Mouse (Mus musculus): Measurements from ENCODE around the gene H2-D1. TPM values are rescaled to one million over a fixed set of nuclear protein-coding genes. Genes with fewer than 3 reads are reported as not detected.

H2-D1 gene
- polyA plus RNA-seq (2015; fragmentation: Nextera tagmentation; extraction: Ambion mirVana), result 82.5 and 109 TPM in 2 replicates

DNA sequence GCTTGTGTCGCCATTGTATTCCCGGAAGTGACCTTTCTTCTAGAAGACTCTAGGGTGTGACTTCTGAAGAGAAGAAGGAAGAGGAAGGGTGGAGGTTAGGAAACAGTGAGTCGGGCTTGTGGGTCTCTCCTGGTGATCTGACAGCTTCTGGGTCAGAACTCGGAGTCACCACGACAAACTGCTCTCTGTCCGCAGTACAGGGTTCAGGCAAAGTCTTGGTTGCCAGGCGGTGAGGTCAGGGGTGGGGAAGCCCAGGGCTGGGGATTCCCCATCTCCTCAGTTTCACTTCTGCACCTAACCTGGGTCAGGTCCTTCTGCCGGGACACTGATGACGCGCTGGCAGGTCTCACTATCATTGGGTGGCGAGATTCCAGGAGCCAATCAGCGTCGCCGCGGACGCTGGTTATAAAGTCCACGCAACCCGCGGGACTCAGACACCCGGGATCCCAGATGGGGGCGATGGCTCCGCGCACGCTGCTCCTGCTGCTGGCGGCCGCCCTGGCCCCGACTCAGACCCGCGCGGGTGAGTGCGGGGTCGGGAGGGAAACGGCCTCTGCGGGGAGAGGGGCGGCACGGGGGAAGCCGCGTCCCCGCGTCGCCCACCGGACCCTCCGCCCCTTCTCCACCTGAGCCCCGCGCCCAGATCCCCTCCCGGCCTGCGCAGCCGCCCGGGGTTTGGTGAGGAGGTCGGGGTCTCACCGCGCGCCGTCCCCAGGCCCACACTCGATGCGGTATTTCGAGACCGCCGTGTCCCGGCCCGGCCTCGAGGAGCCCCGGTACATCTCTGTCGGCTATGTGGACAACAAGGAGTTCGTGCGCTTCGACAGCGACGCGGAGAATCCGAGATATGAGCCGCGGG lies at the start of gene H2-D1:
Gene H2-D1 (plus strand): TSS at position 67 of the 859 bp plus-strand sequence.
- WGBS, result under 1% methylated on average over 58 of the region's 73 CpGs
- peak within 1 kb of the TSS; percentile 85 for H3K4me2 ChIP-seq (ENCODE audit: low read length)
- peaks cover 2% of the 10 kb centered on the region; the same call in 1 of the 2 replicates for H3K4me1 ChIP-seq (ENCODE audit: control insufficient read depth, insufficient read depth, low read length)
- H3K4me3 ChIP-seq (ENCODE audit: low read depth, low read length), result peak within 1 kb of the TSS; percentile 72
- H3K27ac ChIP-seq (ENCODE audit: low read length), result no peak within 1 kb of the TSS
- ATAC-seq, result peak; percentile 91
- no peaks in the 10 kb centered on the region for H3K9me3 ChIP-seq (replicated peaks; ENCODE audit: control insufficient read depth, low read length, poor library complexity, severe bottlenecking)
- H3K9ac ChIP-seq (ENCODE audit: low read depth, low read length), result peak within 1 kb of the TSS; percentile 79
- peaks cover 2% of the 10 kb centered on the region; the same call in 1 of the 2 replicates for H3K27me3 ChIP-seq (ENCODE audit: control insufficient read depth, insufficient read depth, low read depth, low read length)
- H3K36me3 ChIP-seq (ENCODE audit: control insufficient read depth, insufficient read depth, low read length), result no peaks in the 10 kb centered on the region

DNA sequence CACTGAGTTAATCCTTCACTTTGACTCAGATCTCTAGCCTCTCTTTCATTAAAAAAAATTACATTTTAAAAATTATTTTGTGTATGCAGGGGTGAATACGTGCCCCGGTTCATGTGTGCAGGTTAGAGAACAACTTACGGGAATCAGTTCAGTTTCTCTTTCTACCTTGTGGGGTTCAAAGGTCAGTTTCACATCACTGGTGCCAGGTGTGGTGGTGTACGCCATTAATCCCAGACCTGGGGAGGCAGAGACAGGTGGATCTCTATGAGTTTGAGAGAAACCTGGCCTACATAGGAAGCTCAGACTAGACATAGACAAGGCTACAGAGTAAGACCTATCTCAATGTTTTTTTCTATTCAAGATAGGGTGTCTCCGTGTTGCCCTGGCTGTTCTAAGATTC lies 49.5 kb upstream of the H2-D1 start:
- Histone ChIP-seq H3K4me2 (ENCODE audit: low read length) (no peak overlapping the region), H3K4me1 (ENCODE audit: control insufficient read depth, insufficient read depth, low read length) (no peaks in the 10 kb centered on the region), H3K9me3 (replicated peaks; ENCODE audit: control insufficient read depth, low read length, poor library complexity, severe bottlenecking) (no peaks in the 10 kb centered on the region), H3K4me3 (ENCODE audit: low read depth, low read length) (no peak overlapping the region), H3K36me3 (ENCODE audit: control insufficient read depth, insufficient read depth, low read length) (no peaks in the 10 kb centered on the region), H3K27me3 (ENCODE audit: control insufficient read depth, insufficient read depth, low read depth, low read length) (no peaks in the 10 kb centered on the region), H3K27ac (ENCODE audit: low read length) (no peak overlapping the region), H3K9ac (ENCODE audit: low read depth, low read length) (no peak overlapping the region)
- WGBS, result 97% methylated on average over 5 of the region's 5 CpGs
- no peak for ATAC-seq

DNA sequence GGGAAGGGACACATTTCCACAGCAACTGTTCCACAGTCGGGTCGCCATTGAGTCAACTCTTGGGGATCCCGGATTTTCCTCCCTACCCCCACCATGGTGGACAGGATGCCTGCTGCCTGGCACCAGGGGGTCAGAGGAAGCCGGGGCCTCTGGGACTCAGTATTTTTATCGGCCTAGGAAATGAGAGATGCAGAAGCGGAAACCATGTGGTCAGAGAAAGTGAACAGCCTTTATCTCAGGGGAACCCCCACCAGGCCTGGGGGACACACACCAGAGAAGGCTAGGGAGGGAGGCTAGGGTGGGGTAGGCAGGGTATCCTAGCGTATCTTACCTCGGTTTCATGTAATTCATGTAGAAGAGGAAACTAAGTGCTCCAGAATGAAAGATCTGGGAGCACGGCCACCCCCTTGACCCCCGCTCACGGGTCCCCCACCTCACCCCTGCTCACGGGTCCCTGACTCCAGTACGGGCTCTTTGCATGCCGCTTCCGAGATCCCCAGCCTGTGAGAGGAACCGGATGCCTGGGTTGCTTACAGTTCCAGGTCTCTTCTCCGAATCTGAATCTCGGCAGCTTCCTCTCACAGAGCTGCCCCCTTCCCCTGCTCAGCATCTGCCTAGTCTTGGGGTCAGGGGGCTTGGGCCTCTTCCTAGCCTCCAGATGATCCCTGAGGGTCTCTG lies 43.9 kb upstream of the H2-D1 start:
- H3K4me3 ChIP-seq (ENCODE audit: low read depth, low read length), result no peak overlapping the region
- no peak overlapping the region for H3K9ac ChIP-seq (ENCODE audit: low read depth, low read length)
- no peak overlapping the region for H3K4me2 ChIP-seq (ENCODE audit: low read length)
- no peaks in the 10 kb centered on the region for H3K9me3 ChIP-seq (replicated peaks; ENCODE audit: control insufficient read depth, low read length, poor library complexity, severe bottlenecking)
- WGBS, result 85% methylated on average over 18 of the region's 18 CpGs
- no peak overlapping the region for H3K27ac ChIP-seq (ENCODE audit: low read length)
- no peak for ATAC-seq
- peaks cover 8% of the 10 kb centered on the region; the same call in 1 of the 2 replicates for H3K36me3 ChIP-seq (ENCODE audit: control insufficient read depth, insufficient read depth, low read length)
- H3K27me3 ChIP-seq (ENCODE audit: control insufficient read depth, insufficient read depth, low read depth, low read length), result no peaks in the 10 kb centered on the region
- no peaks in the 10 kb centered on the region for H3K4me1 ChIP-seq (ENCODE audit: control insufficient read depth, insufficient read depth, low read length)

DNA sequence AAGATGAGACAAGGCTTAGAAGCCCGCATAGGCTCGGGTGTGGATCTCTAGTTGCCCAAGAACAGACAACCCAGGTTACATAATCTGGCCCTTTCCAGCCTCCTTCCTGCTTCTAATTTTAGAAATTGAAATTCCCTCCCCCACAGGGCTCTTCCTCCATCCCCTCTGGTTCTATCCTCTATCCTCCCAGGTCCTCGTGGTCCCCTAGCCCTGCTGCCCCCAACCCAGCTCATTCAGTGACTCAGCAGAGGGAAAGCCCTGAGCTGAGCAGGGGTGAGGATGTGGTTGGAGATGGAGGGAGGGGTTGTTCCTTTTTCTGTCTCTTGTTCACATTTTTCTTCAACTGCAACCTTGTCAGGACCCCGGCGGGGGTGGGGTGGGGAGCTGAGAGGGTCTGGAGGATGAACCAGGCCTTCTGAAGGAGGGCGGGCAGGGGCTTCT lies 42.9 kb upstream of the H2-D1 start:
- Histone ChIP-seq H3K4me2 (ENCODE audit: low read length) (no peak overlapping the region), H3K9me3 (replicated peaks; ENCODE audit: control insufficient read depth, low read length, poor library complexity, severe bottlenecking) (no peaks in the 10 kb centered on the region), H3K9ac (ENCODE audit: low read depth, low read length) (no peak overlapping the region), H3K4me1 (ENCODE audit: control insufficient read depth, insufficient read depth, low read length) (no peaks in the 10 kb centered on the region), H3K36me3 (ENCODE audit: control insufficient read depth, insufficient read depth, low read length) (peaks cover 8% of the 10 kb centered on the region; the same call in 1 of the 2 replicates), H3K27ac (ENCODE audit: low read length) (no peak overlapping the region), H3K4me3 (ENCODE audit: low read depth, low read length) (no peak overlapping the region), H3K27me3 (ENCODE audit: control insufficient read depth, insufficient read depth, low read depth, low read length) (no peaks in the 10 kb centered on the region)
- ATAC-seq, result no peak
- 91% methylated on average over 6 of the region's 6 CpGs for WGBS

DNA sequence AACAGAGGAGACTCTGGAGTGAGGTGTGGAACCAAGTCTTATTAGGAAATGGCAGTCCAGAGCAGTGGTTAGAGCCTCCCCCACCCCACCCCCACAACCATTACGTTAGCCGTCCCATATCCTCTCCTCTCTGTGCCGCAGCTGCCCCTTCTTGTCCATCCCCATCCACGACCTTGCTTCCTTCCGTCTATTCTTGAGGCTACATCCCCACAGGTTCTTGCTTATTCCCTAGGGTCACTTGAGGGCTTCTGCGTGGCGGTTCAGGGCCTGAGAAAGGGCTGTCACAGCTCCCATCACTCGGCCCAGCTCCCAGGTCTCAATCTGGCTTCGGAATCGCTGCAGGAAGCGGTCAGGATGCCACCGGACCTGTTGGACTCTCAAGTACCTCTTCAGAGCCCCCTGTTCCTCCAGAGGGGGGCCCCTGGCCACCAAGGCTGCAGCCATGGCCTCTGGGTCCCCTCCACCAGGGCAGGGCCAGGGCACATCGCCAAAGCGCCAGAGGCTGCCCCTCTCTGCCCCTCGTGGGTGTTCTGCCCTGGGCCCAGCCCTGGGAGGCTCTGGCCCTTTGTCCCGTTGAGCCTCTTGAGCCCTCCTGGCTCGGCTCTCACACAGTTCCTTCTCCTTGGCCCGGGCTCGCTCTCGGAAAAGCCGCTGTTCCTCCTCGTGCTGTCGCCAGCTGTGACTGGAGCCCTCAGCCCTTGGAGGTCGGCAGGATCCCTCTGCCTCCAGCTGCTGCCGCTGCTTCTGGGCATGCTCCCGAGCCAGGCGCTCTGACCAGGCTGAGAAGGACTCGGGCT lies 42.2 kb upstream of the H2-D1 start, which contains the start of gene Gm16181:
Gene Gm16181 (plus strand): TSS at position 679 of the 797 bp plus-strand sequence.
- Histone ChIP-seq H3K9me3 (replicated peaks; ENCODE audit: control insufficient read depth, low read length, poor library complexity, severe bottlenecking) (no peaks in the 10 kb centered on the region), H3K27ac (ENCODE audit: low read length) (no peak within 1 kb of the TSS), H3K4me1 (ENCODE audit: control insufficient read depth, insufficient read depth, low read length) (no peaks in the 10 kb centered on the region), H3K27me3 (ENCODE audit: control insufficient read depth, insufficient read depth, low read depth, low read length) (no peaks in the 10 kb centered on the region), H3K4me2 (ENCODE audit: low read length) (no peak within 1 kb of the TSS), H3K36me3 (ENCODE audit: control insufficient read depth, insufficient read depth, low read length) (peaks cover 11% of the 10 kb centered on the region; the same call in 1 of the 2 replicates), H3K4me3 (ENCODE audit: low read depth, low read length) (no peak within 1 kb of the TSS), H3K9ac (ENCODE audit: low read depth, low read length) (no peak within 1 kb of the TSS)
- no peak for ATAC-seq
- WGBS, result 77% methylated on average over 28 of the region's 28 CpGs

DNA sequence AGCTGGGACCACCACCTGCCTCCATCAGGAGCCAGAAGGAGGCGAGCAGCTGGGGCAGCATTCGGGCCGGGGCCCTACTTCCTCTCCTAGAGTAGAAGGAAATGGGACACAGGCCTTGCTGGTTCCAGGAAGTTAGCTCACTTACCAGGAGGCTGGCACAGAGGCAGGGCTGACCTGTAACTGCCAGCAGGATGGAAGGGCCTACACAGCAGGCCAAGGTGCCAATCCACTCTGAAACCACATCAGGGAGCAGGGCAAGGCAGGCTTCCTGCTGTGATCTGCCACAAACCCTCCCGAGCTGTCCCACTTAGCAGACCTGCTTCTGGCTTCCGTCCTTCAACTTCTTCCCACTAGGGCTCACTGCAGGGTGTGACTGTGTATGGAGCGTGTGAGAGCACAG lies 40.2 kb upstream of the H2-D1 start:
- H3K4me1 ChIP-seq (ENCODE audit: control insufficient read depth, insufficient read depth, low read length), result no peaks in the 10 kb centered on the region
- H3K27me3 ChIP-seq (ENCODE audit: control insufficient read depth, insufficient read depth, low read depth, low read length), result no peaks in the 10 kb centered on the region
- no peak overlapping the region for H3K9ac ChIP-seq (ENCODE audit: low read depth, low read length)
- H3K36me3 ChIP-seq (ENCODE audit: control insufficient read depth, insufficient read depth, low read length), result peaks cover 11% of the 10 kb centered on the region; the same call in 1 of the 2 replicates
- H3K9me3 ChIP-seq (replicated peaks; ENCODE audit: control insufficient read depth, low read length, poor library complexity, severe bottlenecking), result no peaks in the 10 kb centered on the region
- H3K4me3 ChIP-seq (ENCODE audit: low read depth, low read length), result no peak overlapping the region
- ATAC-seq, result no peak
- no peak overlapping the region for H3K4me2 ChIP-seq (ENCODE audit: low read length)
- H3K27ac ChIP-seq (ENCODE audit: low read length), result no peak overlapping the region
- WGBS, result 86% methylated on average over 6 of the region's 6 CpGs

DNA sequence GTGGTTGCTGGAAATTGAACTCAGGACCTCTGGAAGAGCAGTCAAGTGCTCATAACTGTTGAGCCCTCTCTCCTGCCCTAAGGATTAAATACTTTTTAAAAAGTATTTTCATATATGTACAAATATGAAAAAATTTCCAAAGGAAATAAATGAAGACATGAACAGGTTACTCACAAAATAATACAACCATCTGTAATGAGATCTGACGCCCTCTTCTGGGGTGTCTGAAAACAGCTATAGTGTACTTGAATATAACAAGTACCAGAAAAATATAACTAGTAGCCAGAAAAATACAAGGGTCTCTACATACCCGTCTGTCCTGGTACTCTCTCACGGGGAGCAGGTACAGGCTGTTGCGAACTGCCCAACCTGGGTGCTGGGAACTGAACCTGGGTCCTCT lies 37.9 kb upstream of the H2-D1 start:
- H3K4me2 ChIP-seq (ENCODE audit: low read length), result no peak overlapping the region
- no peak overlapping the region for H3K4me3 ChIP-seq (ENCODE audit: low read depth, low read length)
- H3K27ac ChIP-seq (ENCODE audit: low read length), result no peak overlapping the region
- H3K4me1 ChIP-seq (ENCODE audit: control insufficient read depth, insufficient read depth, low read length), result no peaks in the 10 kb centered on the region
- 92% methylated on average over 4 of the region's 4 CpGs for WGBS
- no peak for ATAC-seq
- H3K9me3 ChIP-seq (replicated peaks; ENCODE audit: control insufficient read depth, low read length, poor library complexity, severe bottlenecking), result no peaks in the 10 kb centered on the region
- H3K9ac ChIP-seq (ENCODE audit: low read depth, low read length), result no peak overlapping the region
- H3K27me3 ChIP-seq (ENCODE audit: control insufficient read depth, insufficient read depth, low read depth, low read length), result no peaks in the 10 kb centered on the region
- H3K36me3 ChIP-seq (ENCODE audit: control insufficient read depth, insufficient read depth, low read length), result peaks cover 15% of the 10 kb centered on the region

DNA sequence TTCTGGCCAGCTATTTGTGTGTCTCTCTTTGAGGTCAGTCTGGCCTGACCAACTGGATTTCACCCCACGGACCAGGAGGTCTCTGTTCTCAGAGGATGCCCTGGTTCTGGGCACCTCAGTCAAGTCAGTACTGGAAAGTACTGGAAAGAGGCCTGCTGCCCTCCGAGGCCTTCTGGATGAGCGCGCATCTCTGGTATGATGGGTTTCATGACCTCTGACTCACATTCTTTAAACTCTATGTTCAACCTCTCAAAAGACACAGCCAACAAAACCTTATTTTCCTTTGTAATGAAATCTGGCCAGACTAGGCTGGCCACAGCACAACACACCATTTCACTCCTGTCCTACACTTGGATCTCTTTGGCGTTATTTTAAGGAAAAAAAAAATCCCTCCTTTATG lies 37.1 kb upstream of the H2-D1 start:
- H3K4me3 ChIP-seq (ENCODE audit: low read depth, low read length), result no peak overlapping the region
- H3K36me3 ChIP-seq (ENCODE audit: control insufficient read depth, insufficient read depth, low read length), result peaks cover 10% of the 10 kb centered on the region
- no peaks in the 10 kb centered on the region for H3K27me3 ChIP-seq (ENCODE audit: control insufficient read depth, insufficient read depth, low read depth, low read length)
- H3K27ac ChIP-seq (ENCODE audit: low read length), result no peak overlapping the region
- 96% methylated on average over 5 of the region's 5 CpGs for WGBS
- no peaks in the 10 kb centered on the region for H3K4me1 ChIP-seq (ENCODE audit: control insufficient read depth, insufficient read depth, low read length)
- no peaks in the 10 kb centered on the region for H3K9me3 ChIP-seq (replicated peaks; ENCODE audit: control insufficient read depth, low read length, poor library complexity, severe bottlenecking)
- ATAC-seq, result no peak
- no peak overlapping the region for H3K4me2 ChIP-seq (ENCODE audit: low read length)
- no peak overlapping the region for H3K9ac ChIP-seq (ENCODE audit: low read depth, low read length)
